Mouse (Mus musculus): ENCODE results near the gene Cacng6.

Cacng6 gene

DNA sequence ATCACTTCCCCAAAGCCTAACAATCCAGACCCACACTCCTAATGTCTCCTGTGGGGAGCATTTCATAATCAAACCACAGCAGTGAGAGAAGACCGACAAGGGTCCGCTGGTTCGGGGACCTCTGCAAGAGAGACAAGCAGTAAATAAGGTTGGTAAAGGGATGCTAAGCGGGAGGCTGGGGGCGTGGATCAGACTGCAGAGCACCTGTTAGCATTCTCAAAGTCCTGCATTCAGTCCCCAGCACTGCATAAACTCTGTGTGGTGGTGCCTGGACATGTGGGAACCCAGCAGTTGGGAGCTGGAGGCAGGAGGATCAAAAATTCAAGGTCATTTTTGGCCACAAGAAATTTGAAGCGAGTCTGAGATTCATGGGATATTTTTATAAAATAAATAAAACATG lies 4.1 kb upstream of the Cacng6 start:
- DNase-seq (ENCODE audit: low spot score in 2 of 2): no peak

- no peak for DNase-seq (ENCODE audit: low spot score in 2 of 2)
These were observed 3.5 kb upstream of the Cacng6 start for GRCm38 (mm10) chr7:3420466-3420865.

DNA sequence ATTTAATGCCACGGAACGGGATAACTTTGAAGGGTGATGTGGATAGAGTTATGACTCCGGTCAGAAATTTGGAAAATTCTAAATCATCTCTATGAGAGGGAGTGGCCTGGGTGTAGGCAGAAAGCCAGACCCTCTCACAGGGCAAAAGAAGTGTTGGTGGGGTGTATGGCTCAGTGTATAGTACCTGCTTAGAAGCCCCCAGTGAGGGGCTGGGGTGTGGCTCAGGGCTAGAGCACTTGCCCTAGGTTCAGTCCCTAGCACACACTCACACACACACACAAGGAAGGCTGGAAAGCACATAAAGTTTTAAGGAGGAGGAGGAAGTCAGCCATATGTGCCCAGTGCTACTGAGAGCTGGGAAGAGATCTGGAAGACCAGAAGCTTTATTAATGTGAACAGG lies 2.7 kb upstream of the Cacng6 start:
- no peak for DNase-seq (ENCODE audit: low spot score in 2 of 2)

GRCm38 (mm10) chr7:3422051-3422450 lies 1.9 kb upstream of the Cacng6 start:
- DNase-seq (ENCODE audit: low spot score in 2 of 2): no peak

DNA sequence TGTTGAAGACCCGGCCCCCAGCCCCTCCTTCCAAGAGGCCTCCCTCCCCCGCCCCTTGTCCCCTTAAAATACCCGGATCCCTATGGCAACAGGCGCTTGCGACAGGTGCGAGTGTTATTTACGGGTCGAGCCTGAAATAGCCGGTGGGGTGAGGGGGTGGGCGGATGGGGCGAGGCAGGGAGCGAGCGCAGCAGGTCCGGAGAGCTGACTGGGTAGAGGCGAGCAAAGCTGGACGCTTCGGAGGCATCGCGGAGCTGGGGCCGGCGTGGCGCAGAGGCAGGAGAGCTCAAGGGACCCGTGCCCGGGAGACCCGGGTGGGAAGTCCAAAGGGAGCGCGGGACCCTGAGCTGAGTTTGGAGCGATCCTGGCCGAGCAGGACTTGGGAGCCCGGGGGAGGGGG lies 565 bp upstream of the Cacng6 start:
- no peak for DNase-seq (ENCODE audit: low spot score in 2 of 2)

DNA sequence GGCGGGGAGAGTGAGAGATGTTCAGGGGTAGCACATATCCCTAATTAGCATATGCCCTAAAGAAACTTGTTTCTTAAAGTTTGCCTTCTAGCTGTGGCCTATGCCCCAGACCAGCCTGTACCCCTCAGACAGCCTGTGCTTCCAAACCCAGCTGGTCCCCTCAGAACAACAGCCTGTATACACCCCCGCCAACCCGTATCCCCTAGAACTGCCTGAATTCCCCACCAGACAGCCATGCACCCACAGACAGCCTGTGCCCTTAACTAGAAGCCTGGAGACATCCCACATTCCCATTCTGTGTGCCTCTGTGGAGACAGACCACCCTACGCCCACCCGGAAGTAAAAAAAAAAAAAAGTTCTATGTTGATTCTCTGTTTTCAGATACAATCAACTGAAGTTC lies 1.1 kb downstream of the Cacng6 start:
- no peak for DNase-seq (ENCODE audit: low spot score in 2 of 2)

- no peak for DNase-seq (ENCODE audit: low spot score in 2 of 2)
These were observed 6.2 kb downstream of the Cacng6 start for GRCm38 (mm10) chr7:3430161-3430560.

DNA sequence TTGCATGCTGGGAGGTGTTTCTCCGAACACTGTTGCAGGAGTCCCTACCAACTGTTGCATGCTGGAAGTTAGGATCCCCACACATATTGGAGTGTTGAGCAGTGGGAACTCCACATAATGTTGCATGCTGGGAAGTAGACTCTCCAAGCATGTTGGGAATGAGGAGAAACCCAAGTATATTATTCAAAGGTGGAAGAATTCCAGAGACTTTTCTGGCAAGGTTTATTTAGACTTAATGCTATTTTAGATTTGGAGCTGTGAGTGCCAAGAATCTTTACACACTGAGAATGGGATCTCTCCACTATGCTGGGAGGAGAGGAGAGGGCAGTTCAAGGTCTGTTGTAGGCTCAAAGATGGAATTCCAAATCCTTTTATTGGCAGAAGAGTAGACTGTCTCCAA lies 8.1 kb downstream of the Cacng6 start:
- DNase-seq (ENCODE audit: low spot score in 2 of 2): no peak

- no peak for DNase-seq (ENCODE audit: low spot score in 2 of 2)
These were observed 13.9 kb downstream of the Cacng6 start for GRCm38 (mm10) chr7:3437941-3438340.

GRCm38 (mm10) chr7:3439984-3440383 lies 16.0 kb downstream of the Cacng6 start:
- no peak for DNase-seq (ENCODE audit: low spot score in 2 of 2)

DNA sequence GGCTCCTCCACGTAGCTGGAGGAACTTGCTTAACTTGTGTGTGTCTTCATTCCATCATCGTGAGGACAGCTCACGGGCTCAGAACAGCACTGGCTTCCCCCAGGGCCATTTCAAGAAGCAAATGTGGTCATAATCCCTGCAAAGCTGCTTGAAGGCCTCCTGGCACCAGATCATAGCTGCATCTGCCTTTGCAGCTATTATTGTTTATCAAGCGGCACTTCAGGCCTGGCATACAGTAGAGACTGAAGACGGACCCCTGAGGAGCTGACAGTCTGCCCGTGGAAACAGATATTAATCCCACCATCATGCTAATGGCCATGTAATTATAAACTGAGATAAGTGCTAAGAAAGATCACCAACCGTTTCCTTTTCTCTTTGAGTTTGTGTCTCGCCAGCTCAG lies 16.5 kb downstream of the Cacng6 start:
- no peak for DNase-seq (ENCODE audit: low spot score in 2 of 2)

- DNase-seq (ENCODE audit: low spot score in 2 of 2): no peak
These were observed 18.6 kb downstream of the Cacng6 start for GRCm38 (mm10) chr7:3442476-3443062.

GRCm38 (mm10) chr7:3444678-3445077 lies 20.7 kb downstream of the Cacng6 start:
- DNase-seq (ENCODE audit: low spot score in 2 of 2): no peak

DNA sequence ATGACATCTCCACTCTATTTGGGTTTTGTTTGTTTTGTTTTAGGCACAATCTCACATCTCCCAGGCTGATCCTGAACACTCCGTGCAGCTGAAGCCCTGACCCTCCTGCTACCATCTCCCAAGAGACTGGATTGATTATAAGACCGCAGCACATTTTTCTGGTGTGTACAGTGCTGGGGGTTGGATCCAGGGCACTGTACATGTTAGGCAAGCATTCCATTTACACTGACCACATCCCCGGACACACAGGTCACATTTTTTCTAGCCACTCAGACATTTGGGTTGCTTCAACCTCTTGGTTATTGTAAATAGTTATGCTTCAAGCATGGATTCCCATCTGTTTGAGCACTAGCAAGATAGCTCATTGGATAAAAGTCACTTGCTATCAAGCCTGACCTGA lies 22.6 kb downstream of the Cacng6 start:
- no peak for DNase-seq (ENCODE audit: low spot score in 2 of 2)

DNA sequence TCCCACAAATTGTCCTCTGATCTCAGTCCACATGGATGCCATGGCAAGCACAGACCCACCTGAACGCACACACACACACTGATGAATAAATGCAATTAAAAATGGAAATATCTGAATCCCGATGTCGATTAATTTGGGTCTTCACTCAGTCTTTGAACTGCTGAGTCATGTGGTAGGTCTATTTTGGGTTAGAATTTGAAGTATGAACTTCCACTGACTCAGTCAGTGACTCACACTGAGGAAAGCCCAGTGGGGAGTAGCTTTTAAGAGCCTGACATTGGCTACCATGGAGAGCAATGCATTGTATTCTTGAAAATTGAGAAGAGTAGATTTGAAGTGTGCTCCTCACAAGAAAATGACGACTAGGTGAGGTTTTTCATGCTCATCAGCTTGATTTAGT lies 23.0 kb downstream of the Cacng6 start:
- no peak for DNase-seq (ENCODE audit: low spot score in 2 of 2)

- DNase-seq (ENCODE audit: low spot score in 2 of 2): peak in 1 of 2 experiments; percentile 78
These were observed 24.9 kb downstream of the Cacng6 start for GRCm38 (mm10) chr7:3448737-3449454.

DNA sequence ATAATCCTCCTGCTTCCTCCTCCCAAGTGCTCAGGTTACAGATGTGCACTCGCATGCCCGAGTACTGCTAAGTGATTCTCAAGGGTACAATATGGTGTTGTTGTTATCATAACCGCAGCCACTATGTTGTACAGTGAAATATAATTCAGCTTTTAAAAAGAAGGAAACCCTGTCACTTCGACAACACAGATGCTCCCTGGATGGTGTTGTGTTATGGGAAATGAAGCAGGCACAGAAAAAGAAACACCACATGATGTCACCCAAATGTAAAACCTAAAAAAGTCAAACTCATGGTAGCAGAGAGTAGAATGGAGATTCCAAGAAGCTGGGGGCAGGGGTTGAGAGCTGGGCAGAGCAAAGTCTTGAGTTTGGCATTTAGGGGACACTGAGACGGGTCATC lies 26.7 kb downstream of the Cacng6 start:
- DNase-seq (ENCODE audit: low spot score in 2 of 2): no peak

DNA sequence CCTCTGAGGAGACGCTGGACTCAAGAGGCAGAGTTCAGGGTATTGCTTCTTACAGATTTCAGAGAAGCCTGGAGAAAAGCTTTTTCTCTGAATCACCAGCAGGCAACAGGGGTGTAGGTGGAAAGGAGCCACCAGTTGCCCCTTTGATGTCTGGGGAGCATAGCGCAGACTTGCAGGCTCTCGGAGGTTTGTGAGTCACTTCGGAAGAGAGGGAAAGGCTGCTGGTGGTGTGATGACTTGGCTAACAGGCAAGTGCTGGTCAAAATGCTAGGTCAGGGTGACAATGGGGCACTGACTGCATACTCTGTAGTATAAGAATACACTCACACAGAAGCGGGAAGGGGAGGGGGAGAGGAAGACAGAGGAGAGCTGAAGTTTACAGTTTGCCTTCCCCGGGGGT lies 27.2 kb downstream of the Cacng6 start:
- DNase-seq (ENCODE audit: low spot score in 2 of 2): no peak

DNA sequence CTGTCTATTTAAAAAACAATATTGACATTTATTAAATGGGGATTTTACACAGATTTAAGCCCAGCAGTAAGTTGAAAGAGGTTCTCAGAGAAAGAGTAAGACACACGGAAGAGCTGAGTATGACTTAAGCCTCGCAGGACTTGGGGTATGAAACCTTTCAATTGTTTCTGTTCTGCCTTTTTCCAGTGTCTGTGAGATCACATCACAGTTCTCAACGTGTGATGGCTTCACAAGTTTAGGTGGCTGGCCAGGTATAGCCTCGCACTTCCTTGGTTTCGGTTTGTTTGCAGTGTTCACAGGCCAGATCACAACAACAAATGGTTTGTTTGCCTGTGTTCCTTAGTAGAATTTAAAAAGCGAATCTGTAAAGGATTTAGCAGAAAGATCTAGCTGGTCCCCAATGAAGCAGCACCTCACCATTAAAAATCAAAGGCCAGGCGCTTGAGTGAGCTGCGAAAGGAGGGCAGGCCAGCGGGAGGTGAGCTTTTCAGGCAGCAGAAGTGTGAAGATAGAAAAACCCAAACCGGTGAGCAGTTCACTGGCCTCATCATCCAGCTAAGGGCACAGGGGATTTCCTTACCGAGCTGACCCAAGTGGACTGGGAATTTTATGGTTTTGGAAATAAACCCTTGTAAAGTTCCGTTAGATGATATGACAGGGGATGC lies 29.0 kb downstream of the Cacng6 start:
- DNase-seq (ENCODE audit: low spot score in 2 of 2): no peak

DNA sequence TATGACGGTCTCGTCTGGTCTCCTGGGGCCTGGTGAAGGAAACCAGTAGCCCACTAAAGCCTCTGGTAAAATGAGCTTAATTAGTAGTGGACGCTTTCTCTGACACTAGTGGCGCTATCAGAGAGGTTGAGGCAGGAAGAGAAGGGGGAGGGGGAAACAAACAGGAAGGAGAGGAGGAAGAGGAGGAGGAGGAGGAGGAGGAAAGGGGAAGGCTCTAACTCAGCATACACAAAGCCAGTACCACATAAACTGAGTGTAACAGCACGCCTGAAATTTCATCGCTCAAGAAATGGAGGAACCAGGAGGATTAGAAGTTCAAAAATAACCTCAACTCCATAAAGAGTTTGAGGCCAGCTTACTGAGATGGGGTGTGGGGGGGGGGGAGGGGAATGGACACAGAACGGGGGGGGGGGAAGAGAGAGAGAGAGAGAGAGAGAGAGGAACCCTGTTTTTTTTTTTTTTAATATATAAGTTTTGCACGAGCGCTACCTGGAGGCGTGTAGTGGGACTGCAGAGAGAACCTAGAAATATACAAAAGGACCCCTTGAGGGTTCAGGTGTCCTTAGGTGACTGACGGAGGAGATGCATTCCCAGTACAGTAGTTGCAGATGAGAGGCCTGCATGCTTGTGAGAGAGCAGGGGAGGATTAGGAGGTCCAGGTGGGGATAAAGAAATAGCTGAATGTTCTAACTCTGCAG lies 29.6 kb downstream of the Cacng6 start:
- DNase-seq (ENCODE audit: low spot score in 2 of 2): no peak

GRCm38 (mm10) chr7:3457111-3457840 lies 33.3 kb downstream of the Cacng6 start:
- DNase-seq (ENCODE audit: low spot score in 2 of 2): no peak

GRCm38 (mm10) chr7:3457841-3458217 lies 33.8 kb downstream of the Cacng6 start:
- DNase-seq (ENCODE audit: low spot score in 2 of 2): no peak

Data from frontal cortex, postnatal 14 days (tissue).